Mouse (Mus musculus) liver, embryonic 14.5 days (tissue): Measurements from ENCODE around the gene Ric8b. TPM values are rescaled to one million over a fixed set of nuclear protein-coding genes. Genes with fewer than 3 reads are reported as not detected.

ENCODE experiments used
- ATAC-seq: fragments of 200-750 bp; cut with Nextera tagmentation; 2 replicates; pipeline ENCODE4 v1.8.0; 2017; ENCODE audit warnings: moderate number of reproducible peaks, mild to moderate bottlenecking, moderate library complexity; ENCODE audit not compliant: insufficient read depth
- DNase-seq, 3 experiments: peaks; one replicate each; pipeline ENCODE4 v3.0.0-alpha.2; 2012 to 2013; ENCODE audit warnings: low read depth in 3 of 3, low spot score in 3 of 3
- H3K27ac ChIP-seq: fragments of 300-500 bp; sonication (generic); 2 replicates; pipeline ENCODE4 v1.5.1; 2014; ENCODE audit warnings: moderate library complexity, mild to moderate bottlenecking, control low read depth, inconsistent platforms
- H3K27me3 ChIP-seq: fragments of 300-500 bp; sonication (generic); 2 replicates; pipeline ENCODE4 v1.6.1; 2014; ENCODE audit warnings: mild to moderate bottlenecking, low read length, moderate library complexity; ENCODE audit not compliant: control insufficient read depth, insufficient read depth
- H3K36me3 ChIP-seq: fragments of 300-500 bp; sonication (generic); replicated peaks from 2 replicates; pipeline ENCODE4 v1.6.1; 2014; ENCODE audit warnings: low read depth; ENCODE audit not compliant: control insufficient read depth, insufficient read depth
- H3K4me1 ChIP-seq, 2 experiments: fragments of 200-500 bp in 1 of 2; fragments of 300-500 bp in 1 of 2; sonication (generic) in 1 of 2; replicated peaks; 2 replicates each; pipeline ENCODE4 v1.6.1; 2012 to 2014; ENCODE audit warnings: antibody characterized with exemption in 1 of 2, inconsistent platforms in 1 of 2, low read length in 1 of 2; ENCODE audit not compliant: control insufficient read depth in 2 of 2, insufficient read depth in 2 of 2
- H3K4me2 ChIP-seq: fragments of 300-500 bp; sonication (generic); 2 replicates; pipeline ENCODE4 v1.6.1; 2014; ENCODE audit warnings: low read depth, mild to moderate bottlenecking, control low read depth, moderate library complexity
- H3K4me3 ChIP-seq, 2 experiments: fragments of 200-500 bp in 1 of 2; fragments of 300-500 bp in 1 of 2; sonication (generic) in 1 of 2; 2 replicates each; pipeline ENCODE4 v1.5.1; 2012 to 2014; ENCODE audit warnings: low read depth in 2 of 2, low read length in 2 of 2, mild to moderate bottlenecking in 2 of 2, control low read depth in 1 of 2, inconsistent platforms in 1 of 2, moderate library complexity in 1 of 2; ENCODE audit not compliant: insufficient read depth in 1 of 2
- H3K9ac ChIP-seq: fragments of 300-500 bp; sonication (generic); replicated peaks from 2 replicates; pipeline ENCODE4 v1.6.1; 2014; ENCODE audit warnings: mild to moderate bottlenecking, control low read depth, moderate library complexity
- H3K9me3 ChIP-seq: fragments of 300-500 bp; sonication (generic); 2 replicates; pipeline ENCODE4 v1.6.1; 2016; ENCODE audit warnings: low read length, mixed read lengths; ENCODE audit not compliant: control insufficient read depth
- CTCF ChIP-seq: IDR thresholded peaks from 2 replicates; pipeline ENCODE4 v1.5.1; 2016; ENCODE audit warnings: antibody characterized with exemption, low read depth, control low read depth
- EP300 ChIP-seq: IDR thresholded peaks from 2 replicates; pipeline ENCODE4 v1.6.1; 2016; ENCODE audit warnings: antibody characterized with exemption, low read depth
- WGBS: fragments of 180-500 bp; shearing (Covaris S2); extraction: QIAGEN DNeasy Blood & Tissue Kit; methylation state at CpG from one replicate; pipeline ENCODE4 v1.1.7; 2014; ENCODE audit not compliant: insufficient replicate concordance; 5-methylcytosine and 5-hydroxymethylcytosine counted together
- polyA plus RNA-seq, 2 experiments: library from polyadenylated mRNA; depleted of rRNA in 1 of 2; stranded (reverse) in 1 of 2; unstranded in 1 of 2; fragments of >200 nt; fragmentation: Nextera tagmentation in 1 of 2; extraction: Ambion mirVana in 1 of 2; gene quantifications; 2 replicates each; pipeline versions ENCODE4 v1.2.1 to v1.2.3; 2012 to 2014

Gene Ric8b
- polyA plus RNA-seq, 2 experiments, result 2.6 to 4.5 TPM

DNA sequence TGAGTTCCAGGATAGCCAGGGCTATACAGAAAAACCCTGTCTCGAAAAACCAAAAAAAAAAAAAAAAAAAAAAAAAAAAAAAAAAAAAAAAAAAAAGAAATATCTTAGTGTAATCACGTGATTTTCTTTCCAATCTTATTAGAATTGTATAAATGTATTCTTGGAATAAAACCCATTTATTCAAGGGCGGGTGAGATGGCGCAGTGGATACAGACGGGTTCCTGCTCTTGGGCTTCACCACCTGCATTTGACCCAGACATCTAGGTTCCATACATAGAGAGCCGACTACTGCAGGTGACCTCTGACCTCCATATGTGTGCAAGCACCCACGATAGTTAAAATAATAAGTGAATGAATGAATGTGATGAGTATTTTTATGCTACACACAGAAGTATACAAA lies 65.3 kb downstream of the Ric8b start:
- TF ChIP-seq EP300 (no peak), CTCF (no peak)
- H3K4me3 ChIP-seq, result no peak overlapping the region
- no peak overlapping the region for H3K27ac ChIP-seq
- WGBS, result 70% methylated on average over 7 of the region's 7 CpGs
- no peaks in the 10 kb centered on the region for H3K27me3 ChIP-seq
- no peaks in the 10 kb centered on the region for H3K9me3 ChIP-seq
- no peaks in the 10 kb centered on the region for H3K4me1 ChIP-seq
- no peak overlapping the region for H3K4me2 ChIP-seq
- DNase-seq (no peak), ATAC-seq (no peak)
- no peak overlapping the region for H3K9ac ChIP-seq
- peaks cover 3% of the 10 kb centered on the region; the same call in 1 of the 2 replicates for H3K36me3 ChIP-seq

DNA sequence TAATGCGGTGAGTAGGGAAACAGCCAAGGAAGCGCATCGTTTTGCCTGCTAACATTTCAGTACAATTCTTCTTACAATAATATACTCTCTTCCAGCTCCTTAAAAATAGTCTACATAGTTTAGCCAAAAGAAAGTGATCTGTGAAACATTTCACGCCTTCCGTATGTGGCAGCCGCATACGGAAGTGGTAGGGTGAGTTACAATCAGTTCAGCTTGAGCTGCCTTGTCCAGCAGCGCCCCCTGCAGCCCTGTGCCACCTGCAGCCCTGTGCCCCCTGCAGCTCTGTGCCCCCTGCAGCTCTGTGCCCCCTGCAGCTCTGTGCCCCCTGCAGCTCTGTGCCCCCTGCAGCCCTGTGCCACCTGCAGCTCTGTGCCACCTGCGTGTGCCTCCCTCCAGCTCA lies 68.5 kb downstream of the Ric8b start:
- WGBS, result 82% methylated on average over 9 of the region's 9 CpGs
- ATAC-seq, result no peak
- no peak for DNase-seq
- TF ChIP-seq EP300 (no peak), CTCF (peak; percentile 68)
- H3K4me3 ChIP-seq, result no peak overlapping the region
- H3K4me2 ChIP-seq, result no peak overlapping the region
- no peaks in the 10 kb centered on the region for H3K27me3 ChIP-seq
- H3K9ac ChIP-seq, result no peak overlapping the region
- H3K36me3 ChIP-seq, result no peaks in the 10 kb centered on the region
- H3K4me1 ChIP-seq, result no peaks in the 10 kb centered on the region
- no peaks in the 10 kb centered on the region for H3K9me3 ChIP-seq
- H3K27ac ChIP-seq, result no peak overlapping the region

DNA sequence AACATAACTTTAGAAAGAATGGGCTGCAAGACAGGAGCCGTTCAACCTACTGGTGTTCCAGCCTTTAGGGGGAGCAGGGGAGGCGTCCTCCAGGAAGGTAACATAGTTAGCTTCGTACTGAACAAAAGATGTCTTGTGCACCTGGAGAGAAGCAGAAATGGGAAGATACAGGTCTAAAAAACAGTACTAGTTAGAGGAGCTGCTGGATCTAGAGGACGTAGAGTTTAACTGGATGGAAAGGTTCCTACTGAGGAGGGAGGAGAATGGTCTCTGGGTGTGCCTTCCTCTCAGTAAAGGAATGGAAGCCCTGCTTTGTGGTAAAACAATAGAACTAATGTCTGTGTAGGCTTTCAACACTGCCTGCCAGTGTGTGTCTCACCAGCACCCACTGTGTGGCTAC lies 70.2 kb downstream of the Ric8b start:
- H3K4me1 ChIP-seq, result no peaks in the 10 kb centered on the region
- H3K4me3 ChIP-seq, result no peak overlapping the region
- 78% methylated on average over 4 of the region's 4 CpGs for WGBS
- no peak overlapping the region for H3K4me2 ChIP-seq
- DNase-seq (no peak), ATAC-seq (no peak)
- TF ChIP-seq CTCF (peak; percentile 18), EP300 (no peak)
- H3K27me3 ChIP-seq, result no peaks in the 10 kb centered on the region
- no peak overlapping the region for H3K27ac ChIP-seq
- no peaks in the 10 kb centered on the region for H3K36me3 ChIP-seq
- no peaks in the 10 kb centered on the region for H3K9me3 ChIP-seq
- no peak overlapping the region for H3K9ac ChIP-seq

DNA sequence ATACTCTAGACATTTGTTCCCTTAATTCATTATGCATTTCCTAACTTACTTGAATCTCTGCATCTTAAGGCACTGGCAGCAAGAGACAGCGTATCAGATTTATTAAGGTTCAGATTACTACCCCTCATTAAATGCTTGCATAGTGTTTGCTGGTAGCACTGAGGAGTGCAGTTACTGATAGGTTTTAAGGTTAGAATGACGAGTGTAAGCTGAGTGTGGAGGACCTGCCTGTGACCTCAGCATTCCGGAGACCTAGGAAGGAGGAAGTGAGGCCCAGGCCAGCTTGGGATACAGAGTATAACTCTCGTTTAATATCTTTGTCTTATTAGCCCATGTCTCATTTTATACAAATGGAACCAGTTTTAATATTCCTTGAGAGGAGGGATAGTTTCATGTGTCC lies 71.2 kb downstream of the Ric8b start:
- DNase-seq, result no peak
- Histone ChIP-seq H3K27ac (no peak overlapping the region), H3K4me2 (no peak overlapping the region), H3K9ac (no peak overlapping the region), H3K36me3 (no peaks in the 10 kb centered on the region), H3K9me3 (no peaks in the 10 kb centered on the region), H3K4me3 (no peak overlapping the region), H3K27me3 (no peaks in the 10 kb centered on the region), H3K4me1 (no peaks in the 10 kb centered on the region)
- TF ChIP-seq EP300, result no peak
- no peak for TF ChIP-seq CTCF
- no peak for ATAC-seq
- WGBS, result 69% methylated on average over 4 of the region's 4 CpGs

DNA sequence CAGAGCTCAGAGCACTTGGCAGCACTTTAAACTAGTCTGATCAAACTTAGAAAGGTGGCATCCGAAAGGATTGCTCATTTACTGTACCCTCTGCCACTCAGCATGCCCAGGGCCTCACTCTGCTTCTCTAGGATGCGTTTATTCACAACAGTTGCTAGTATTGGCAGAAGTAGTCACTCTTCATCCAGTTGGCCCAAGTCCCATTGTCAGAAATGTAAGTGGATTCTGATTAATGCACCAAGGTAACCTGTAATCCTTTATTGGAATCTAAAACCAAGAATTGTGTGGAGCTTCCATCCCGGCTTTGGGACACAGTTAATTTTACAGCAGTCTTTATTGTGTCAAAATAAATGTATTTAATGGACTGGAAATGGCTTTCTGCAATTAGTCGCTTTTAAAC lies 76.9 kb downstream of the Ric8b start:
- ATAC-seq (no peak), DNase-seq (no peak)
- Histone ChIP-seq H3K27ac (no peak overlapping the region), H3K4me2 (no peak overlapping the region), H3K4me3 (no peak overlapping the region), H3K9me3 (no peaks in the 10 kb centered on the region), H3K27me3 (no peaks in the 10 kb centered on the region), H3K36me3 (no peaks in the 10 kb centered on the region), H3K9ac (no peak overlapping the region), H3K4me1 (0 out of 4 replicates have a peak, but pooled peaks cover 0 to 2% of the 10 kb centered on the region in 2 experiments)
- 71% methylated on average over 4 of the region's 4 CpGs for WGBS
- TF ChIP-seq CTCF, result no peak
- TF ChIP-seq EP300, result no peak
